Mouse (Mus musculus) neural tube, embryonic 14.5 days (tissue): ENCODE results near the gene Bsg. TPM values are rescaled to one million over a fixed set of nuclear protein-coding genes. Genes with fewer than 3 reads are reported as not detected.

Source experiments
- ATAC-seq: fragments of 200-750 bp; cut with Nextera tagmentation; 2 replicates; pipeline ENCODE4 v1.8.0; 2017; ENCODE audit warnings: low read depth, mild to moderate bottlenecking, moderate TSS enrichment, moderate library complexity
- H3K27ac ChIP-seq: fragments of 300-500 bp; sonication (generic); 2 replicates; pipeline ENCODE4 v1.5.1; 2014; ENCODE audit warnings: low read depth, mild to moderate bottlenecking, control low read depth, low read length, moderate library complexity, mixed read lengths
- H3K27me3 ChIP-seq: fragments of 300-500 bp; sonication (generic); 2 replicates; pipeline ENCODE4 v1.6.1; 2014; ENCODE audit warnings: low read length; ENCODE audit not compliant: control insufficient read depth, insufficient read depth
- H3K36me3 ChIP-seq: fragments of 300-500 bp; sonication (generic); 2 replicates; pipeline ENCODE4 v1.6.1; 2014; ENCODE audit warnings: low read length, mixed read lengths; ENCODE audit not compliant: control insufficient read depth, insufficient read depth
- H3K4me1 ChIP-seq: fragments of 300-500 bp; sonication (generic); 2 replicates; pipeline ENCODE4 v1.6.1; 2014; ENCODE audit warnings: low read length; ENCODE audit not compliant: control insufficient read depth, insufficient read depth
- H3K4me2 ChIP-seq: fragments of 300-500 bp; sonication (generic); 2 replicates; pipeline ENCODE4 v1.6.1; 2014; ENCODE audit warnings: mild to moderate bottlenecking, low read depth, low read length, control low read depth
- H3K4me3 ChIP-seq: fragments of 300-500 bp; sonication (generic); 2 replicates; pipeline ENCODE4 v1.5.1; 2014; ENCODE audit warnings: low read depth, low read length, control low read depth, mixed read lengths
- H3K9ac ChIP-seq: fragments of 300-500 bp; sonication (generic); replicated peaks from 2 replicates; pipeline ENCODE4 v1.6.1; 2014; ENCODE audit warnings: low read depth, mild to moderate bottlenecking, control low read depth, low read length, mixed read lengths
- H3K9me3 ChIP-seq: fragments of 300-500 bp; sonication (generic); 2 replicates; pipeline ENCODE4 v1.6.1; 2016; ENCODE audit warnings: low read length; ENCODE audit not compliant: control insufficient read depth
- WGBS: fragments of 180-500 bp; shearing (Covaris S2); extraction: QIAGEN DNeasy Blood & Tissue Kit; methylation state at CpG from one replicate; pipeline ENCODE4 v1.1.7; 2014; 5-methylcytosine and 5-hydroxymethylcytosine counted together
- polyA plus RNA-seq: library from polyadenylated mRNA; unstranded; fragments of >200 nt; fragmentation: Nextera tagmentation; extraction: Ambion mirVana; gene quantifications from 2 replicates; pipeline ENCODE4 v1.2.1, GENCODE M21; 2014

Bsg gene
- polyA plus RNA-seq, 1 experiment from 2014 or later = 802 TPM

DNA sequence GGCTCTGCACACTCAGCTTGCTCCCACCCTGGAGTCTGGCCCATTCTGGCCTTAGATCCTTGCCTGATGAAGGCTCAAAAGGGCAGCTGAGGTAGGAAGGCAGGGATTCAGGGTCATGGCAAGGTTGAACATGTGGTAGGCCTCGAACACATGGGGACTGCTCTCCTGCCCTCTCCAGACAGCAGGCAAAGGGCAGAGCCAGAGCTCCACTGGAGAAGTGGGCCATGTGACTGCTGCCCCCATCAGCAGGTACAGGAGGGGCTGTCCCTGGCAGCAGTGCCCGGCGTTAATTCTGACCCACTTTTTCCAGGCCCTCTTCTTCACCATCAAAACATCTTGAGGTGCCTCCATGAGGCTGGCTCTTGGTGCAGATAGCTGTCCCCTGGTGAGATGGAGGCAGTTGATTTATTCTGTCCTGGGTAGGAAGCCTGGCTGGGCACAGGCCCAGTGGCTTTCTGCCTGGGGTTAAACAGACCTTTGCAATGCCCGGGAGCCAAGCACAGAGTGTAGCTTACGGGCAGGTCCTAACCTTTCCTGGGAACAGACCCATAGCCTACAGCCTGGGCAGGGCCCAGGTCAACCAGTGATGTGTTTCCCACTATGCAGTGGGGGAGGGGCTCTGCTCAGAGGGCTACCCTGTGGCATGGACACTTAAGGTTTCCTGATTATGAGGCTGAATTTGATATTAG lies 2.3 kb downstream of the Bsg start:
- H3K9me3 ChIP-seq = no peaks in the 10 kb centered on the region
- H3K4me1 ChIP-seq = peaks cover 22% of the 10 kb centered on the region
- ATAC-seq = no peak
- no peak overlapping the region for H3K4me3 ChIP-seq
- no peak overlapping the region for H3K27ac ChIP-seq
- peak overlapping the region; percentile 89; the same call in 1 of the 2 replicates for H3K4me2 ChIP-seq
- no peaks in the 10 kb centered on the region for H3K27me3 ChIP-seq
- 87% methylated on average over 5 of the region's 5 CpGs for WGBS
- peaks cover 17% of the 10 kb centered on the region for H3K36me3 ChIP-seq
- H3K9ac ChIP-seq = no peak overlapping the region; the same call in 1 of the 2 replicates

DNA sequence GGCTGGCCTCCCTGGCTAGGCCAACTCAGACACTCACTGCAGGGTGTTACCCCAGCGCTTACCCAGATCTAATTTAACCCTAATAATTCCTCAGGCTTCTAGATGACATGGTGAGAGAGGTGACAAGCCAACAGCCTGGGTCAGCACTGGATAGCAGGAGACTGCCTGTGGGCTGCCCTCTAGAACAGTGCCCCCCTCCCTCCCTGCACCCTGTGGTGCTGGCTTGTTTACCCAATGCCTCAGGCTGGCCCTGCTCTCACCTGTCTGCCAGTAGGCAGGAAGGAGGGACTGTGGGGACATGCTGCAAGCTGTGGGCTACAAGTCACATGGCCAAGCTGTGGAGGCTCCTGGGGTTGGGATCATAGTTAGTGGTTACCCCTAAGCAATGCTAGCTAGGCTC lies 2.9 kb downstream of the Bsg start:
- Histone ChIP-seq H3K9ac (no peak overlapping the region), H3K9me3 (no peaks in the 10 kb centered on the region), H3K4me2 (0 out of 2 replicates have a peak overlapping the region, but pooled peaks have one; percentile 12), H3K4me1 (peaks cover 22% of the 10 kb centered on the region), H3K4me3 (no peak overlapping the region), H3K27ac (no peak overlapping the region), H3K27me3 (no peaks in the 10 kb centered on the region), H3K36me3 (peaks cover 21% of the 10 kb centered on the region)
- WGBS = 52% methylated on average over 1 of the region's 1 CpGs
- no peak for ATAC-seq

DNA sequence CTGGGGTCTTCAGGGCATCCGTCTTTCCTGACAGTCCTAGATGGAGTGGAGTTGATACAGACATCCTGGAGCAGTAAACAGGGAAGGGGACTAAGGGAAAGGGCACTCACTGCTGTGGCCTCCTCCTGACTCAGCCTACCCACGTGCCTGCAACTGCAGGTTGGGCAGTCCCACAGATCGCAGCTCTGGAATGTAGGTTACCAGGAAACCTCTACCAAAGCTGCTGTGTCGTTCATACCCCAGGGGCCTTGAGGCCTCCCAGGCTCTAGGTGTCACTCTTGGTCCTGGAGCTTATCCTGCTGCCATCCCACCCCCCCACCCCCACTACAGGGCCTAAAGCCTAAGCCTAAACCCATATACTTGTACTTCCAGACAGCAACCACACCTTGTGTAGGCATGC lies 3.5 kb downstream of the Bsg start:
- Histone ChIP-seq H3K36me3 (peaks cover 21% of the 10 kb centered on the region), H3K27ac (no peak overlapping the region), H3K4me2 (no peak overlapping the region), H3K9ac (no peak overlapping the region), H3K4me3 (no peak overlapping the region), H3K9me3 (no peaks in the 10 kb centered on the region), H3K27me3 (no peaks in the 10 kb centered on the region), H3K4me1 (peaks cover 22% of the 10 kb centered on the region)
- no peak for ATAC-seq
- WGBS = 79% methylated on average over 4 of the region's 4 CpGs

DNA sequence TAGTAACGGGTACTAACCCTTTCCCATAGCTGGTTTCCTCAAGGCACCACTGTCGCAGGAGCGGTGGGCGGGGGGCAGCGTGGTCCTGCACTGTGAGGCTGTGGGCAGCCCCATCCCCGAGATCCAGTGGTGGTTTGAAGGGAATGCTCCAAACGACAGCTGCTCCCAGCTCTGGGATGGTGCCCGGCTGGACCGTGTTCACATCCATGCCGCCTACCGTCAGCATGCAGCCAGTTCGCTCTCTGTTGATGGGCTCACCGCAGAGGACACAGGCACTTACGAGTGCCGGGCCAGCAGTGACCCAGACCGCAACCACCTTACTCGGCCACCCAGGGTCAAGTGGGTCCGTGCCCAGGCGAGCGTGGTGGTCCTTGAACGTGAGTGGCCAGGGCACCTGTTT lies 4.4 kb downstream of the Bsg start:
- Histone ChIP-seq H3K27me3 (no peaks in the 10 kb centered on the region), H3K4me2 (no peak overlapping the region), H3K9me3 (no peaks in the 10 kb centered on the region), H3K27ac (no peak overlapping the region), H3K4me3 (no peak overlapping the region), H3K4me1 (peaks cover 22% of the 10 kb centered on the region), H3K36me3 (peaks cover 21% of the 10 kb centered on the region), H3K9ac (no peak overlapping the region)
- ATAC-seq = no peak
- 94% methylated on average over 21 of the region's 21 CpGs for WGBS

DNA sequence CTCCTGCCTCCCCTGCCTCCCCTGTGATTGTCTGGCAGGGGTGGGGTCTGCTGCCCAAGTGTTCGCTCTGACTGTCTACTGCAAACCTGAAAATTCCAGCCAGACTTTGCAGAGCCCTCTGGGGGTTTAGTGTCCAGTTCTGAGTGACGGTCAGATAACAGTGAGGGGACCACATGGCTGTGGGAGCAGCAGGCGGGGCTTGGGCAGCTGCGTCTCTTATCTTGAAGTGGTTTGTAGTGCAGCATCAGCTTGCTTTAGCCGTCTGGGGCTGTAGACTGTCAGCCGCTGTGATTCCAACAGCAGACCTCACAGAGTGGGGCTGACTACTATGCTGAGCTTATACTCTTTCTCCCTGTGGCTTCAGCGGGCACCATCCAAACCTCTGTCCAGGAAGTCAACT lies 5.0 kb downstream of the Bsg start:
- no peak overlapping the region for H3K27ac ChIP-seq
- no peak overlapping the region for H3K4me2 ChIP-seq
- peaks cover 22% of the 10 kb centered on the region for H3K4me1 ChIP-seq
- 88% methylated on average over 7 of the region's 7 CpGs for WGBS
- no peaks in the 10 kb centered on the region for H3K9me3 ChIP-seq
- H3K4me3 ChIP-seq = no peak overlapping the region
- no peaks in the 10 kb centered on the region for H3K27me3 ChIP-seq
- peaks cover 21% of the 10 kb centered on the region for H3K36me3 ChIP-seq
- H3K9ac ChIP-seq = no peak overlapping the region
- ATAC-seq = no peak

DNA sequence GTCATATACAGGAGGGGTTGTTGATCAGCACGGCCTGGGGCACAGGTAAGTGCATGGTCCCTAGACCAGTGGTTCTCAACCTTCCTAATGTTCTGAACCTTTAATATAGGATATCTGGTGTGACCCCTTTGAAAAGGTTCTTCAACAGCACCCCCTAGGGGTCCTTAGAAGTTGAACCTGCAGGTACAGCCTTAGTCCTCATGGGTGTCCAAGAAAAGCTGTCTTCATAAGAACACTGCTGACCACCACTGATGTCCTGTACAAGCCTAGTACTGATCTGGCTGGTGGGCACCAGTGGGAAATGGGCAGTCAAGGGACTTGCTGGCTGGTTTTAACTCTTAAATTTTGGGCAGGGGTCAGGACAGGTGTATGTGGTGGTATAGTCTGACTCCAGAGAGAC lies 7.7 kb downstream of the Bsg start:
- Histone ChIP-seq H3K36me3 (peaks cover 21% of the 10 kb centered on the region), H3K4me3 (no peak overlapping the region), H3K4me1 (peaks cover 3% of the 10 kb centered on the region; the same call in 1 of the 2 replicates), H3K9ac (no peak overlapping the region), H3K27ac (no peak overlapping the region), H3K9me3 (no peaks in the 10 kb centered on the region), H3K4me2 (no peak overlapping the region), H3K27me3 (peaks cover 14% of the 10 kb centered on the region)
- no peak for ATAC-seq
- WGBS = 88% methylated on average over 1 of the region's 1 CpGs

DNA sequence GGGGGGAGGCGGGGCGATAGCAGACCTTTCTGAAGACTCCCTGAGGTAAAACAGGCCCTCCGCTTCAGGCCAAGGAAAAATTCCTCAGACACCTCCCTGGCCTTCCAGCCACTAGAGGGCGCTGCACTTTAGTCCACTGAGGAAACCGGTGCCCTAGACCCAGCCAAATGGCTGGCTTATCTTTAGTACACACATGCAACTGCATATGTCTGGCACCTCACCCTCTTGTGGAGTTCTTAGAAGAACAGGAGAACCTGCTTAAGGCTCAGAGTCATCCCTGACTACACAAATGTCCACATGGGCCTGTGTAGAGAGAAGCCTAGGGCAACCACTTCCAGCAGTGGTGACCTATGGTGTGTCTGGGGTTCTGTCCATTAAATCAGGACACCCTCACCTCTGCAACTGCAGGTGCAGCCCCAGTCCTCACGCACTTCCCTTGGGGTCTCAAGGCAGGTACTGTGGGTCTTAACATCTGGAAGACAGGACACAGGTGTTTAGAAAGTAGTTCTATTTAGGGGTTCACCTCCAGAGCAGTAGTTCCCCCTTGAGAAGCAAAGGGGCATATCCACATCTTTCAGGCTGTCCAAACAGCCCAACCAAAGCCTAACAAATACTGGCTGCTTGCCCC lies 8.3 kb downstream of the Bsg start:
- H3K9me3 ChIP-seq = no peaks in the 10 kb centered on the region
- peaks cover 6% of the 10 kb centered on the region; the same call in 1 of the 2 replicates for H3K4me1 ChIP-seq
- no peak overlapping the region for H3K9ac ChIP-seq
- H3K4me3 ChIP-seq = no peak overlapping the region
- H3K27me3 ChIP-seq = peaks cover 18% of the 10 kb centered on the region
- no peak overlapping the region for H3K4me2 ChIP-seq
- H3K36me3 ChIP-seq = peaks cover 21% of the 10 kb centered on the region
- H3K27ac ChIP-seq = no peak overlapping the region
- WGBS = 19% methylated on average over 4 of the region's 6 CpGs
- ATAC-seq = peak; percentile 28; the same call in 1 of the 2 replicates

DNA sequence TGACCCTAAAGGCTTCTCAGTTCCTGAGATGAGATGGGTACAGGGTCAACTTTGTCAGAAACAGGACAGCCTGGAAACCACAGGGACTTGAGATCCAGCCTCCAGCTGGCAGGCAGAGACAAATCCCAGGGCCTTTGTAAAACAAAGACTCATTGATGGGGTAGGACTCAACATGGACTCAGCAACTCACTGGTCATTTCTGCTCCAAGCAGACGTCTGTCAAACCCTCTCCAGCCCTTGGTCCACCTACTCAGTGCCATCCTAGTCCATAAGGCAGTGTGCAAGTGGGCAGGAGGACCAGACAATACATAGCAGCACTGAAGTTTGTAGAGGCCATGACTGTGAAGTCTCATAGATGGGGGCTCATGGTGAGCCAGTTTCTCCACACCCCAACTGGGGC lies 8.9 kb downstream of the Bsg start:
- Histone ChIP-seq H3K27me3 (peaks cover 22% of the 10 kb centered on the region), H3K4me1 (0 out of 2 replicates have a peak, but pooled peaks cover 4% of the 10 kb centered on the region), H3K4me2 (no peak overlapping the region), H3K4me3 (no peak overlapping the region), H3K9ac (no peak overlapping the region), H3K36me3 (peaks cover 21% of the 10 kb centered on the region), H3K9me3 (no peaks in the 10 kb centered on the region), H3K27ac (no peak overlapping the region)
- ATAC-seq = no peak
- WGBS = 32% methylated on average over 1 of the region's 1 CpGs

DNA sequence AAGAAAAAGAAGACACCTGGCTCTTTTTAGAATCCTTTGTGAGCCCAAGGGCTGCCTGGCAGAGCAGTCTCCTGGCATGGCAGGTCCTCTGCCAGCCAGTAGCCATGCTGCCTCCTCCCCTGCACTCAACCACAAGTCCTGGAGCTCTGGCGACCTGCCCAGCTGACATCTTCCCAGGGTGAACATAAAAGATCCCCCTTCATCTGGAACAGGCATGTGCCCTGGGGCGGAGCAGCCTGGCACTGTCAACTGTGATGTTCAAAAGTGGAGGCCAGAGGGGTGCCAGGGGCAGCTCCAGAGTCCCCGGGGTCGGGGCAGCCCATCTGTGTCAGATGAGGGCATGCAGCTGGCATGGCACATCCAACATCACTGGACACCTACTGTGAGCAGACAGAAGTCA lies 10.7 kb downstream of the Bsg start:
- ATAC-seq = no peak

More for the DNA sequence above, 10.7 kb downstream of the Bsg start:
- Histone ChIP-seq H3K9ac (no peak overlapping the region), H3K4me1 (0 out of 2 replicates have a peak, but pooled peaks cover 4% of the 10 kb centered on the region), H3K27ac (no peak overlapping the region), H3K4me3 (no peak overlapping the region), H3K4me2 (no peak overlapping the region), H3K27me3 (peaks cover 30% of the 10 kb centered on the region), H3K36me3 (peaks cover 16% of the 10 kb centered on the region), H3K9me3 (no peaks in the 10 kb centered on the region)
- WGBS = 63% methylated on average over 4 of the region's 4 CpGs
